Mouse (Mus musculus): Measurements from ENCODE around the gene Bcar3.

Gene Bcar3

DNA sequence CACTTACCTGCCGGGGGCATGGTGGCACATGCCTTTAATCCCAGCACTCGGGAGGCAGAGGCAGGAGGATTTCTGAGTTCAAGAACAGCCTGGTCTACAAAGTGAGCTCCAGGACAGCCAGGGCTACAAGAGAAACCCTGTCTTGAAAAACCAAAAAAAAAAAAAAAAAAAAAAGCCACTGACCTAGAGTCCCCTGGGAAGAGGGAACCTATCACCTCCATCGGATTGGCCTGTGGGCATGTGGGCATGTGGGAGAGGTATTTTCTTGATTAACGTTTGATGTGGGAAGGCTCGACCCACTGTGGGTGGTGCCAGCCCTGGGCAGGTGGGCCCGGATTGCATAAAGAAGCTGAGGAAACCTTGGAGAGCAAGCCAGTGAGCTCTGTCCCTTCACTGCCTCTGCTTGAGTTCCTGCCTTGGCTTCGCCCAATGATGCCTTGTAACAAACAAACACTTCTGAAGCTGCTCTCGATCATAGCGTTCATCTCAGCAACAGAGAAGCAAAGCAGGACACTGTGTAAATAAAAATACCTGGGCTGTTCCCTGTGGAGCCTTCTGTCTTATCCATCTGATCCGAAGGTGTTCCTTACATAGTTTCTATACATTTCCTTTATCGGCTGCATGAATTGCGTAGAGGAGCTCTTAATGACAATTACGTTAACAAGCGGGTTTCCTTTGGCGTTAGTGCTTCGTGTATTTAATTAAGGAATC, 124.8 kb downstream of the Bcar3 start:
- DNase-seq (ENCODE audit: low spot score) = no peak

DNA sequence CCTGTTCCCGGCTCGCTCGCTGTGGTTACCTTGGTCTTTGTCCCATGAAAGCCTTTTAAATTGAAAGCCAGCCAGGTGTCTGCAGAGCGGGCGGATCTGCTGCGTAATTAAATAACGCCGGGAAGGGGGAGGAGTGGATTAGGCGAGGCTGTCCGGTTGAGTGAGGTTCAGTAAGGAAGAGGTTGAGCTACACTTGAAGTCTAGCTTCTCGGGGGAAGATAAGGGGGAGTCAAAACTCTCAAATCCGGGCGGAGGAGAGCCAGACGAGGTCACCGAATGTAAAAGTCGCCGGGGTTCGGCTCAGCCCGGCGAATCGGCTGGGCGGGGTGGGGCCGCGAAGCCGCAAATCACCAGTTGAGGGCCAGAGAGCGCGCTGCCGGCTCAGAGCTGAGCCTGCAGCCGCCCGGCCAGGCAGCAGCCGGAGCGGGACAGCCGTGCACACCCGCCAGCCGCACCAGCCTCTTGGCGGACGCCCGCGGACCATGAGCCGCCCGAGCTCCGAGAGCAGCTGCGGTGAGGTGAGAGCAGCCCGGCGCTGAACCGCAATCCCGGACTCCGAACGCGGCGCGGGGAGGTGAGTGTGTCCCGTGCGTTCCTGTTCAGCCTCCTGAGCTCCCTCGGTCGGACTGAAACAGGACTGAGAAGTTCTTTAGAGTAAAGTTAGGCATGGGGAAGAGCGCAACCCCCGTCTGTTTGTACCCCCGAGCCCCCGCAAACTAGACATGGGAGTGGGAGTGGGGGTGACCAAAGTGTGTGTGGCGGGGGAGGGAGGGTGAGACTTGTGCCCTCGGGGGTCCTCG, 125.9 kb downstream of the Bcar3 start:
- DNase-seq (ENCODE audit: low spot score) = peak; percentile 84

DNA sequence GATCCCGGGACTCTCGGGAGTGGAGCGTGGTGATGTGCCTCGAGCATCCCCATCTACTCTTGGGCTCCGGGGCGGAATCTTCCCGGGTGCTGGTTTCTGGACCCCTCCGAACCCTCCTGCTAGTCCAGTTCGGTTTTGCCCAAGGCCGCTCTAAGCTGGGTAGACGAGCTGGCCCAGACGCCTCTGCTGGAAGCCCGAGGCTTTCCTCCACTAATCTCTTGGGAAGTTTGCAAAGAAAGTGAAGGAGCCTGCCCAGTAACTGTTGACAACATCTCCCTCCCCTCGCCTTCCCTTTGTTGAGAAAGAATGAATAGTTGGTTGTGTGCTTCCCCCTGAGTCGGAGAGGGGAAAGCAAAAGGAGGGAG, 126.5 kb downstream of the Bcar3 start:
- DNase-seq (ENCODE audit: low spot score) = peak; percentile 71

DNA sequence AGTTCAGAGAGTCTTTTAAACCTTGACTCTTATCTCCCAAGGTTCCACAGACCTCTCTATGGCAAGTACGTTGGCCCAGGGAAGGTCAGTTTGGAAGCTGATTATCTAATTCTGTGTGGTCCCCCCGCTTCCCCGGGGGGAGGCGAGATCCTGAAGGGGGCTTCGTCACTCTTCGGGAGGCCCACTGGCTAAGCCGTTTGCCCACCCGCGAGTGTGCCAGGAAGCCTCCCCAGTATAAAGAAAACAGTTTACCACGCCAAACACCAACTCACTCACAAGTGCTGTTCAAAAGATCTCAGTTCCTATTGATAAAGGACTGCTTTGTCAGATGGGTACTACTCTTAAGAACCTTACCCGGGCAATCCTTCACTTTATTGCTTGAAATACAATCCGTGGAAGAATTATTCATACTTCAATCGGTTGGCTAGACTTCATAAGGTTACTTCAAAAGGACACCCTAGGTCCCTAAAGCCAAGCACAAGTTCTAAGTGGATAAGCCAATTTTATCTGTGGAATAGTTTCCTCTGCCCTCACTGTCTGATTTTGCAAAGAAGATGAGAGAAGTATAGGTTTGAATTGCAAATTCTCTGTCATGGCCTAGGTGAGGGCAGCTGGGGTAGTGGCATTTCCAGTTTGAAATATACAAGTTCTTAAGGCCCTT, 127.2 kb downstream of the Bcar3 start:
- no peak for DNase-seq (ENCODE audit: low spot score)

DNA sequence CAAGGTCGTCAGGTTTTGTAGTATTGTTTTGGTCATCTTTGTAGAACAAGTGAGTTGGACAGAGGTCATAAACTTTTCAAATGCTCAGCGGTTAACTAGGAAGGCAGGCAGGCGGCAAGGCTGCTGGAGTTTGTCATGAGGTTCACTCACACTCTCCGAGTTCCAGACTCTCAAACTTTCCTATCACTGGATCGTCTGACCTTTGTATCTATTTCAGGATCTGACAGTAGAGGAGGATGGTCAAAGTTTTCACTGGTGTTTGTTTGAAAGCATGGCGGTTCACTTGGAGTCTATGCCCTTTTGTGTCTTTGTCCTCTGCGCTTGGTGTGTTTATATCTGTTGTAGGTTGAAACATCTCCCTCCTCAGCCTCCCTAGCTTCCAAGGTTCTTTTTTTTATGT, 127.9 kb downstream of the Bcar3 start:
- DNase-seq (ENCODE audit: low spot score) = no peak

DNA sequence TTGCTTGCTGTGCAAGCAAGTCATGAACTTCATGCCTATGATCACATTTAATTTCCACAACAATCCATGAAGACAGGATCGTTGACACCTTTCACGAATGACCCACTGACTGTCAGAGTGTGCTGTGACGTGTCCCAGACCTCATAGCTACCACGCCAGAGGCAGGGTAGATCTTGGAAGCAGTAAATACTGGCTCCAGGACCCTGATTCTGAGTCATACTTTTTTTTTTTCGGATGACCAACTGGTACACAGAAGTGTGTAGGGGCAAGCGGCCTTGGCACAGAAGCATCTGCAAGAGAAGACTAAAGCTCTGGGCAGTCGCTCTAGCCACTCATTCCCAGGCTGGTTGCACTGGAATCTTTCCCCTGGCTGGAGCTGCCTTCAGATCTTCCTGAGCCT, 128.3 kb downstream of the Bcar3 start:
- no peak for DNase-seq (ENCODE audit: low spot score)

DNA sequence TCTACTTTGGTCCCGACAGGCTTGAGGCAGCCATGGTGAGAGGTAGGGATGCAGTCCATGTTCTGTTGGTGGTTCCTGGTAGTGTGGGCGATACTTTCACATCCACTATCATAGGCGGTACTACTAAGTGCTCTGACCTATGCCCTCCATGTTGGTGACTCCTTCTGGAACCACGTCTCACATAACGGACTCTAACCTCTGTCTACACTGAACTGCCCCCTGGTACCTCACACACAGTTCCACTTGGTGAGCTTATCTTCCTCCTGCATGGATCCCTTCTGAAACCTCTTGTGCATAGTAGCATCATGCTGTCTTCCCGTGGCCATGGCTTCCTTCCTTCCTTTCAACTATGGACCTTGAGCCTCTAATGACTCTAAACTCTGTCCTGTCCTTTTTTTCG, 129.7 kb downstream of the Bcar3 start:
- DNase-seq (ENCODE audit: low spot score) = no peak

DNA sequence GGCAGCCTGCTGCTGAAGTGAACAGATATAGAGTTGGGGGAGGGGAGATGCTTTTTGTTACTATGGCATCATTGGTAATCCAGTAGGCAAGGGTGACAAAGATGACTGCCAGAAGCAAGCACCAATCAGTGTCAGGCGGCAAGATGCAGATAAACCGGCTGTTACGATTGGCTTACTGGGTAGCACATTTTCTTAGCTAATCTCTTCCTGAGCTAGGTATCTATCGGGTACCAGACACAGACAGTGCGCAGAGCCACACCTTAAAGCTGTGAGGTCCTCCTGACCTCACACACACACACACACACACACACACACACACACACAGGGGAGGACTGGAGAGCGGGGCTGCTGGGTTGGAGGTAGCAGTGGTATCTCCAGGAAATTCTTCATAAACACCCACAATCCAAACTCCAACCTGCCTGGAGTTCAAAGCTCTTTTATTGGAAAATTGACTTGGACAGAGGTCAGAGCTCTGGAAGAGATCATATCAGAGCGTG, 134.4 kb downstream of the Bcar3 start:
- no peak for DNase-seq (ENCODE audit: low spot score)

DNA sequence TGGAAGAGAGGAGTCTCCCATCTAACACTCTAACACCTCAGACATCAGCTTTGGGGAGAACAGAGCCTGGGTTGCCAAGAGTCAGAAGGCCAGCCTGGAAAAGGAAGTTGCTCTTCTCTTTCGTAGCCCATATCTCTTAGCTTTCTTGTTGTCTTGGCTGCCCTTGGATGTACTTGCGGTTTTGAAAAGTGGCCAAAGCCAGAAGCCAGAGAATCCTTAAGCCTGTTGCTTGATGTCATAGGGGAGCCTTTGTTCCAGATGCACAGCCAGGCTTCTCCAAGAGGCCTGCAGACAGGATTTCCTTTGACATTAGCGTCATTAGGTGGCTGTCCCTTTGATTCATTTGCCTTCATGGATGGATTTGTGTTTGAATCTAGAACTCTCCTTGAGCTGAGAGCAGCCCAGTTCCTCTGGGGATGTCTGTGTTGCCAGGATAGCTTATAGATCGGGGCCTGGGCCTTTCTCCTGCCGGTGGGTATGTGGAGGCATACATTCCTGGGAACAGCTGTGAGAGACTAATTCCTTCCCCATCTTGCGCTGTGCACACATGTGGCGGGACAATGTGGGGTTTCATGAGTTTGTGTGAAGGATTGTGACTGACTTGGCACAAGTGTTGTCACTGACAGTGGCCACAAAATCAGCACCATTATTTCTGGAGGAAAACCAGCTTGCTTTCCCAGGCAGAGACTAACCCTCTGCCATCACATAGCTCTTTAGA, 137.0 kb downstream of the Bcar3 start:
- DNase-seq (ENCODE audit: low spot score) = no peak

DNA sequence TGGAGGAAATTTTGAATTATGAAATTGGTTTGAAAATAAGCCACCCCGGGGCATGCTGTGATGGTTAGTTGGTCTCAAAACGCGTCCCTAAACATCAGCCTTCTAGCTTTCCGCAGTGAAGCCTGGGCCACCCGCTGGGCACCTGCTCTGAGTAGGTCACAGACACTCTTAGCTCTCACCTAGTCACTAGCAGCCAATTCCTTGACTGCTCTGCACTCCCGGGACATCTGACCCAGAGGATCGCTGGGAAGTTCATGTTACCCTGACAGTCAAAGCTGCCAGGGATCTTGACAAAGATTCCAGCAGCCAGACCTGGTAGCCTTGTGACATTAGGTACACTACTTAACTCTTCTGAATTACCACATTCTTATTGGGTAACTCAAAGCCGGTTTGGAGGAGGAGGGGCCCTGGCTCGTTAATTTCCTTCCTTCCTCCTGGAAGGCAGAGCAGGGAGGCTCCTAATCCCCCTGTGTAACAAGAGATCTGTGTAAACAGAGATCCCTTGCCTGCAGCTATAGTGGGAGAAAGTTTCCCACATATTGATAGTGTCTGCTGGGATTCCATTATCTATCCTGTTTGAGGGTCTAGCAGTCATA, 139.0 kb downstream of the Bcar3 start:
- DNase-seq (ENCODE audit: low spot score) = peak; percentile 54

DNA sequence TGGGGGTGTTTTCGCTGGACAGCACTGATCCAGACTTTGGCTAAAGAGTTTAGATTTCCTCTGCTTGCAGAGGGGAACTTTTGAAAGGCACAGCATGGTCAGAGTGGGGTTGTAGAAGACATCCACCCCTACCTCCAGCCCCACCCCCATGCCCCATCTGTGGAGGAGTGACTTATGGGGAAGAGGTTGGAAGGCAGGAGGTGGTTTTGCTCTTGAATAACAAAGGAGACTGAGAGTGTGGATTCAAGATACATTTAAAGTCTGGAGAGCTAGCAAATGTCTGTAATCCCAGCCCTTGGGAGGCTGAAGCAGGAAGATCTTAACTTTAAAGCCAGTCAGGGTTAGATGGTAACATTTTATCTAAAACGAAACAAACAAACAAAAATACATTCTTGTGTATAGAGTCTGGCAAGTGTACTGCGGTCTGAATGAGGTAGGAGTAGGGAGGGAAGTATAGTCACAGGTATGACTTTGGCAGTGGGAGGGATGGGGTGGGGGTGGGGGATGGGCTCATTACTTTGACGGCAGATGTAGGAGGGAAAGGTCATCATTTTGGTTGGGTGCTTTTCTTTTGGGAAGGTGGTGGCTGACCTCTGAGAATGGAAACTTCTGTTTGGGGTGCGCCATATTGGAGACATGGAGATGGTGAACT, 140.2 kb downstream of the Bcar3 start:
- no peak for DNase-seq (ENCODE audit: low spot score)

DNA sequence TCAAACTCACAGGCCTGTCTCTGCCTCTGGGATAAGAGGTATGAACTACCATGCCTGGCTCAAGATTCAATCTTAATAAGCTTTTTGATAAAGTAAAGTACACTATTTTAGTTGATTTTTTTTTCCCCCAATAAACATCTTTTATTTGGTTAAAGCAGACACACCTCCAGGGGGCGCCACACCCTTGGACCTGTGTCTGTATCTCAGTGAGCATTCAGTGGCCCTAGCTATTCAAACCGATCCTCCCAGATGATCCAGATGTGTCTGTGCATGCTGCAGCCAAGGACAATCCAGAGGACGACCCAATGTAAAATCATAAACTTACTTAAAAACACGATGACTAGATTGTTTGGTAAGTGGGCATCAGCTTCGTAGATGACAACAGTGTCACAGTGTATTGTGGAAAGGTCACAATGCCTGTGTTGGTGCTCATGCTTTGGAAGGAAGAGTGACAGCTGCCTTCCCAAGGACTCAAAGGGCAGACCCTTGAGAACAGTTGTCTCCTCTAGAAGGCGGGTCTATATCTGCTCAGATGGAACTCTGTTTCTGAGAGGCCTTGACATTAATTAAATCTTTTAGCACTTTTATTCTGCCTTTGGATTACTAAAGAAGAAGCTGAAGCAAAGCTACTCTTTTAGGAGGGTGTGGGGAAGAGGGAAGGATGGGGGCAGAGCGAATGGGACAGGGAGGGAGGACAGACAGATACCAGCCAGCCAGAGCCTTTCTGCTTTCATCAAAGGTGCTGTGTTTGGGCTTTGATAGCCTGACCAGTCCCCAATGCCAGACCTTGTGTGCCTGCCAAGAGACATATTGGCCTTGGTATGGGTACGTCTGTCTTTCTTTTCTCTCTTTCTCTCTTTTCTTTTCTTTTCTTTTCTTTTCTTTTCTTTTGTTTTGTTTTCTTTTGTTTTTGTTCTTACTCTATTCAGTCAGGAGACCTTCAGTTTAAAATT, 141.3 kb downstream of the Bcar3 start:
- DNase-seq (ENCODE audit: low spot score) = no peak

DNA sequence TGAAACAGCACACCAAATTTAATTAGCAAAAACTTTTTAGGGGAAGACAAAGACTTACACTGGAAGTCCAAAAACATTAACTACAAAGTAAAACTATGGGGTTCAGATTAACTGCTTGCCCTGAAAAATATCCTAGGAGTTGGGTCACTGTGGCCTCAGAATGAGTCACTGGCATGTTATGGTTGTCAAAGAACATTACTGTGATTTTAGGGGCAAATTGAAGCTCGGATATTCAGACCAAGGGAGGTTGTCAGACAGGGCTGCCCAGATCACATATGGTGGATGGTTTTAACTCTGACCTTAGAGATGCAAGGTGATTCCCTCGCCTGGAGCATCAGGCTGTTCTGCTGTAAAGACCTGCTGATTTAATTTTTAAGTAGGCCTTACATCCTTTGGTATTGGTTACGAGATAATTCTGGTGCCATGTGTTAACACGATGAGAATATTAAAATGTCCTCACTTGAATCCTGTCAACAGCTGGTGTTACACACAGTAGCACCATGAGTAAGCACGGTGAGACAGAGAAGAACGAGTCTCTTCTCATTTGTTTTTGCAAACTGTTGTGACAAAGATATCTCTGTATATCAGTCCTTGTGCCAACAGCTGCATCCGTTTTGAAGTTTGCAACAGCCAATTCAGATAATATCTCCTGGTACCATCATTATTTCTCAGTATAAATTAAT, 144.3 kb downstream of the Bcar3 start:
- DNase-seq (ENCODE audit: low spot score) = no peak

DNA sequence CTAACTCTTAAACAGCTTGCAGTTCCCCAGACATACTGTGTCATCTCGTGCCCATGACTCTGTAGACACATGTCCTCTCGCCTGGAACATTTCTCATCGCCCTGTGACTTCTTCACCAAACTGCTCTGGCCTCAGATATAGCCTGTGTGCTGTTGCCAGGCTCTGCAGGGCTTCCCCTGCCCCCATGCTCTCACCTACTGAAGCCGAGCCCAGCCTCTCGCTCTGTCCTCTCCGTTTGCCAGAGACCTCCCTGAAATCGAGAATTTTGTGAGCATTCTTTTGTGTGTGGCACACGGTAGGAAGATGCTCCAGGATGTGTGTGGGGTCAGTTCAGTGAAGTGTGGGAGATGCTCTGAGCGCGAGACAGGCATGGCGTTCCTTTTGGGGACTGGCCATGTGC, 151.8 kb downstream of the Bcar3 start:
- no peak for DNase-seq (ENCODE audit: low spot score)

DNA sequence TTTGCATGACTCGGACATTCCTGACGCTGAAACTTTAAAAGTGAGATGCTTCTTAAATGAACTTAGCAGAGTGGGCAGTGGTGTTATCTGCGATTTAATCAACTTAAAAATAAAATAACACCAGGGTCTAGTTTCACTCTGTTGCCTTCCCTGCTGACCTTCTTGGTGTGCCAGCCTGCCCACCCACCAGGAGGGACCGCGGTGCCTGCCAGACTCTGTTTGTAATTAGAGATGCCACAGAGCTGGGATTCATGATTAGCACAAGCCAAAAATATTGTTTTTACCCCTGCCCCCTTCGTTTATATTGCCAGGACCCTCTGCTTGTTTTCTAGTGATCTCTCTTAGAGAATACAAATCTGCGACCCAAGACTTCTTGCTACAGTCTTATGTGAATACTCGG, 152.7 kb downstream of the Bcar3 start:
- DNase-seq (ENCODE audit: low spot score) = no peak

DNA sequence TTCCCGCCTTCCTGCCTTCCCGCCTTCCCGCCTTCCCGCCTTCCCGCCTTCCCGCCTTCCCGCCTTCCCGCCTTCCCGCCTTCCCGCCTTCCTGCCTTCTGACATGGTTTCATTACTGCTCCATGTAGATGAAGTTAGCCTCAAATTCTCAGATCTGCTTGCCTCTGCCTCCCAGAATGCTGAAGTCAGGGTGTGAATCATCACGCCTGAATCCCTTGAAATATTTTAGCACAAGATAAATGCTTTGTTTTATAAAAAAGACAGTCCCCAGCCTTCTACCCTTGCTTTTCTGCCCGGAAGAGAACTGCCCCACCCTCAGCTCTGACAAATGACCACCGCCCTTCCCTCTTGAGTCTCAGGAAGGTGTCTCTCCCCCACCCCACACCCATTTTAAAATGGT, 154.3 kb downstream of the Bcar3 start:
- no peak for DNase-seq (ENCODE audit: low spot score)

DNA sequence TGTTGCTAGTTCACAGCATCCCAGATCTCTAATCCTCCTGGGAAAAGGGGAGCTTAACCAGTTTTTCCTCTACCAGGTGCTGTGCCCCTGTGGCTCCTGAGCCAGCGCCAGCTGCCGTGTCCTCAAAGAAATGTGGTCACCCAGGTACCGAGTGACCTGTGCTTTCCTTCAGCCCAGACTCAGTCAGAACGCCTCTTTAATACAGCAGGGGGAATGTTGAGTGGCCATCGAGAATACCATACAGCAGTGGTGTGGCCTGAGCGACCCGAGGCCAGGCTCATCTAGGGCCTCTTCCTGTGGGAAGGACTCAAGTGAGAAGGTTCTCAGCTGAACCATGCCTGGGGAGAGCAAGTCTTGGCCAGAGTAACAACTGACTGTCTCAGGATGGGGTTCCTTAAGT, 156.1 kb downstream of the Bcar3 start:
- DNase-seq (ENCODE audit: low spot score) = no peak

DNA sequence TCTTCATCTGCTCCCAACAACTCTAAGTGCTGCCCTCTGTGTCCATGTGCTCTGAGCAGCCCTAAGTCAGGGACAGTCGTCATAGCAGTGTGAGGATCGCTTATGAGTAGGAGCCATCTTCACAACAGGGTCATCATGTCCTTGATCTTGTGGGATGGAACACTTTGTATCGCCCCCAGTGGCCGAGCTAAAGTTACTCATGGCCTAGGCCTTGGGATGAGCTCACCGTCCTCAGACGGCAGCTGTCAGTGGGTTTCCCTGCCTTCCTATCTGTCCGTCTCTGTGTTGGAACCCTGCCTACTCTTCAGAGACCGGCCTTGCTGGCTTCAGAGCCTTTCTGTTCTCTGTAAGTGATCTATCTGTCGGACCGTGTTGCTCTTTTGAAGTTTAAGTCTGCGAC, 159.9 kb downstream of the Bcar3 start:
- DNase-seq (ENCODE audit: low spot score) = no peak

DNA sequence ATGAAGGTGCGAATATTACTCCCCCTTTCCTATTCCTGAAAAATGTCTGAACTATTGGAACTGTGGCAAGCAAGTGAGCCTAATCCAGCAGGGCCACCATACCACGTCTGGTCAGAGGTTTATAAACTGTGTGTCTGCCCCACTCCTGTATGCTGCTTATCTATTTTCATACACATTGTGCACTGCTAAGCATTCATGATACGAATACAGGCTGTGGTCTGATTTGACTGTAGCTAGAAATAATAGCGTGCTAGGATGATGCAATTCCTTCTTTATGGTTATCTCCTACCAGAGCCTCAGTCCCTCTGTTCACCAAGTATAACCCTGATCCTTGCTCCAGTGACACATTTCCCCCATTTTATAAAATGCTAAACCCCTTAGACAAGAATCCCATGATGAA, 162.2 kb downstream of the Bcar3 start:
- DNase-seq (ENCODE audit: low spot score) = no peak

DNA sequence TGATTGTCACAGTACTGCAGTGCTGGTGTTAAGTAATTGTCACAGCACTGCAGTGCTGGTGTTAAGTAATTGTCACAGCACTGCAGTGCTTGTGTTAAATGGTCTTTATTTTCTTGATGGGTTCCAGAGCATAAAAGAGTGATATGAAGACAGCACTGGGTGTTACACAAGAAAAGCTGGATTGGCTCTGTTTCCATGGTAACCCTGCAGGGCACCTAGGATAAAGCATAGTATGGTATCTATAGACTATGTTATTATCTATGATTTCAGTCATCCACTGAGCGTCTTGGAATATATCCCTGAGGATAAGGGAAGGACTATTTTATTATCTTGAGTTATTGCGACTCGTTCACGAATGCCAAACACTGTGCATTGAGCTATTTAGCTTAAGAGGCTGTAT, 162.9 kb downstream of the Bcar3 start:
- DNase-seq (ENCODE audit: low spot score) = no peak
